Mouse (Mus musculus) midbrain, embryonic 15.5 days (tissue): ENCODE measurements around the gene Cyb5r3. TPM values are rescaled to one million over a fixed set of nuclear protein-coding genes. Genes with fewer than 3 reads are reported as not detected.

Experiments used
- ATAC-seq: fragments of 200-750 bp; cut with Nextera tagmentation; replicated peaks from 2 replicates; pipeline ENCODE4 v1.8.0; 2017; ENCODE audit warnings: moderate TSS enrichment
- H3K27ac ChIP-seq: fragments of 300-500 bp; sonication (generic); 2 replicates; pipeline ENCODE4 v1.5.1; 2015; ENCODE audit warnings: mild to moderate bottlenecking, inconsistent platforms
- H3K27me3 ChIP-seq: fragments of 300-500 bp; sonication (generic); replicated peaks from 2 replicates; pipeline ENCODE4 v1.6.1; 2015; ENCODE audit warnings: inconsistent platforms
- H3K36me3 ChIP-seq: fragments of 300-500 bp; sonication (generic); replicated peaks from 2 replicates; pipeline ENCODE4 v1.6.1; 2015; ENCODE audit warnings: inconsistent platforms
- H3K4me1 ChIP-seq: fragments of 300-500 bp; sonication (generic); 2 replicates; pipeline ENCODE4 v1.6.1; 2015; ENCODE audit warnings: inconsistent platforms
- H3K4me2 ChIP-seq: fragments of 300-500 bp; sonication (generic); 2 replicates; pipeline ENCODE4 v1.6.1; 2015; ENCODE audit warnings: inconsistent platforms, mild to moderate bottlenecking, moderate library complexity
- H3K4me3 ChIP-seq: fragments of 300-500 bp; sonication (generic); 2 replicates; pipeline ENCODE4 v1.5.1; 2015; ENCODE audit warnings: mild to moderate bottlenecking, inconsistent platforms
- H3K9ac ChIP-seq: fragments of 300-500 bp; sonication (generic); 2 replicates; pipeline ENCODE4 v1.6.1; 2015; ENCODE audit warnings: mild to moderate bottlenecking, inconsistent platforms
- H3K9me3 ChIP-seq: fragments of 300-500 bp; sonication (generic); 2 replicates; pipeline ENCODE4 v1.6.1; 2016; ENCODE audit warnings: inconsistent platforms
- WGBS: fragments of 180-500 bp; shearing (Covaris S2); methylation state at CpG from one replicate; pipeline ENCODE4 v1.1.7; 2015; ENCODE audit warnings: mixed read lengths; 5-methylcytosine and 5-hydroxymethylcytosine counted together
- polyA plus RNA-seq: library from polyadenylated mRNA; unstranded; fragments of >200 nt; fragmentation: Nextera tagmentation; extraction: Ambion mirVana; gene quantifications from 2 replicates; pipeline ENCODE4 v1.2.1, GENCODE M21; 2015

Cyb5r3 gene
- polyA plus RNA-seq, 1 experiment from 2014 or later = 122 TPM

DNA sequence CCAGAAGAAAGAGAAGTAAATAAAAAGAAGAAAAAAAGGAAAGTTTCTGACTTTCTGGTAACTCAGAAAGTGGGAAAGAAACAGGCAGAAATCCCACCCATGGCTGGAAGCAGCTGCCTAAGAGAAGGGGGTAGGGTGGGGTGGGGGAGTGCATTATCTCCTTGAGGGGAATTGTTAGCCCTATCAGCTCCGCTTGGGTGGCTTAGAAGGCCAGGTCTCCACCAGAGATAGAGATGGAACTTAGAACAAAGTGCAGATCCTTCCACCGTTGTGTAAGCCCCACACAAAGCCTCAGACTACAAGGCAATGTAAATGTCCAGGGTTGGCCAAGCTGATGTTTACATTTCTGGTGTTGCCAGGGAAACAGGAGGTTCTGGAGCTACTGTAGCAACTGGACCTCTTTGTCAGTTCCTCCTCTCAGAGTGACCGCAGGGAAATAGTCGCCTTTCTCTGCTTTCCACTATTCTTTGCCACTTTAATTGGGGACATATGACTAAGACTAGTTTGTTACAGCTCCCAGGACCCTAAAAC is 9.5 kb upstream of the Cyb5r3 start:
- no peaks in the 10 kb centered on the region for H3K27me3 ChIP-seq
- H3K9ac ChIP-seq = no peak overlapping the region
- no peak for ATAC-seq
- no peak overlapping the region for H3K4me3 ChIP-seq
- H3K9me3 ChIP-seq = no peaks in the 10 kb centered on the region
- H3K4me1 ChIP-seq = no peaks in the 10 kb centered on the region
- H3K27ac ChIP-seq = no peak overlapping the region
- H3K4me2 ChIP-seq = no peak overlapping the region
- WGBS = 46% methylated on average over 4 of the region's 4 CpGs
- no peaks in the 10 kb centered on the region for H3K36me3 ChIP-seq

GRCm38 (mm10) chr15:83180004-83180403 is 7.6 kb upstream of the Cyb5r3 start:
- H3K9ac ChIP-seq = no peak overlapping the region
- no peaks in the 10 kb centered on the region for H3K9me3 ChIP-seq
- ATAC-seq = no peak
- no peaks in the 10 kb centered on the region for H3K4me1 ChIP-seq
- H3K4me2 ChIP-seq = no peak overlapping the region
- no peaks in the 10 kb centered on the region for H3K36me3 ChIP-seq
- H3K27me3 ChIP-seq = no peaks in the 10 kb centered on the region
- H3K27ac ChIP-seq = no peak overlapping the region
- no peak overlapping the region for H3K4me3 ChIP-seq
- WGBS = 92% methylated on average over 6 of the region's 6 CpGs

DNA sequence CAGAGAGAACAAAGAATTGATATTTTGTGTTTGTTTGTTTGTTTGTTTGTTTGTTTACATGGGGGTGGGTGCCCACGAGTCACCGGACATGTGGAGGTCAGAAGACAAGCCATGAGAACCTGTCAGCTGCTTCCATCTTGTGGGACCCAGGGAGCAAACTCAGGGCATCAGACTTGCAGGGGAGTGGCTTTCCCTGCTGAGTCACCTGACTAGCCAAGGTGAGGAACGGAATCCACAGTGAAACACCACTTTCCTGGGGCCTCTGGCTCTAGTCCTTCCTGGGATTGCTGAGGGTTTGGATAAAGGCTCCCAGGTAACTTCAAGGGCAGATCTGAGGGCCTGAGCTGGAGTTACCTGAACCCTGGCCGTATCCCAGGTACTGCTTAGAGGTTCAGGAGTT is 4.3 kb upstream of the Cyb5r3 start:
- no peaks in the 10 kb centered on the region for H3K9me3 ChIP-seq
- WGBS = 93% methylated on average over 4 of the region's 4 CpGs
- no peaks in the 10 kb centered on the region for H3K27me3 ChIP-seq
- H3K9ac ChIP-seq = no peak overlapping the region
- no peaks in the 10 kb centered on the region for H3K36me3 ChIP-seq
- H3K4me2 ChIP-seq = no peak overlapping the region
- no peak for ATAC-seq
- H3K4me1 ChIP-seq = peaks cover 10% of the 10 kb centered on the region
- no peak overlapping the region for H3K4me3 ChIP-seq
- H3K27ac ChIP-seq = no peak overlapping the region

DNA sequence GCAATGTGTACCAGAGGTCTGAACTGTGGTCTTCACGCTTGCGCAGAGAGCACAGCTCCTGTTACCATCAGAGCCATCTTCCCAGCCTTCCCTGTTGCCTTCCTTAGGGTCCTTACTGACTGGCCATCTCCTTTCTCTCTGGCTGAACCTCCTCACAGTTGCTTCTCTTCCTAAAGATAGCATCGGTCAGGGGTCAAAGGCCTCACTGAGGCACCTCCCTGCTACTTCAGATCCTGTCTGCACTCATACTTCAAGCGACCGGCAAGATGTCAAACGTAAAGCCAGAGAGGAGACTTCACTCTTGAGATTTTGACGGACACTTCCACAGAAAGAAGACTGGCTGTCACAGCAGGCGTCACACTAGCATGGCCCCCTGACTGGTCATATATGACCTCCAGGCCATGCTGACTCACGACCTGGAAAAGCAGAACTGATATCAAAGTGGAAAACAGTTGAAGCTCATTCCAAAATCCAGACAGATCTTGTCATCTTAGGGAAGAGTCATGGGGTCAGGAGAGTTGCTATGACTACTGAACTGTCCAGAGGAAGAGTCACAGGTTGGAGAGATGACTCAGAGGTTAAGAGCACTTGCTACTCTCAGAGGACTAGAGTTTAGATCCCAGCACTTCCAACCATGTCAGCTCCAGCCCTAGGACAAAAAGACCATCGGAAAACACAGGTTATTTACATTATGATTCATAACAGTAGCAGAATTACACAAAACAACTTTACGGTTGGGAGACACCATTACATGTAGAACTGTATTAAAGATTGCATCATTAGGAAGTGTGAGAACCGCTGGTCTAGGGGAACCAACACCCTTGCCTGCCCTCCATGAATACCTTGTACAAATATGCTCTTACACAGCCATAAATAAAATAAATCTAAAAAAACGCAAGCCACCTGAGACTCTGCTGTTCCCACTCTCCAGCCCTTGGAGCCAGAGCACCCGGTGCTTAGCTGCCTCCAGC is 1.8 kb upstream of the Cyb5r3 start:
- Histone ChIP-seq H3K27ac (no peak overlapping the region), H3K4me2 (no peak overlapping the region), H3K9ac (no peak overlapping the region), H3K9me3 (no peaks in the 10 kb centered on the region), H3K27me3 (no peaks in the 10 kb centered on the region), H3K36me3 (no peaks in the 10 kb centered on the region), H3K4me1 (peaks cover 33% of the 10 kb centered on the region), H3K4me3 (no peak overlapping the region)
- WGBS = 92% methylated on average over 14 of the region's 14 CpGs
- ATAC-seq = no peak

- H3K4me2 ChIP-seq = peak overlapping the region; percentile 68
- peak overlapping the region; percentile 96 for H3K4me3 ChIP-seq
- H3K9me3 ChIP-seq = no peaks in the 10 kb centered on the region
- ATAC-seq = peak; percentile 98
- WGBS = under 1% methylated on average over 66 of the region's 67 CpGs
- H3K27ac ChIP-seq = peak overlapping the region; percentile 90
- H3K4me1 ChIP-seq = peaks cover 33% of the 10 kb centered on the region
- H3K9ac ChIP-seq = peak overlapping the region; percentile 92
- no peaks in the 10 kb centered on the region for H3K36me3 ChIP-seq
- no peaks in the 10 kb centered on the region for H3K27me3 ChIP-seq
Measured at GRCm38 (mm10) chr15:83171712-83172481, 495 bp downstream of the Cyb5r3 start.

- no peak for ATAC-seq
- 0 out of 2 replicates have a peak overlapping the region, but pooled peaks have one; percentile 90 for H3K27ac ChIP-seq
- H3K9me3 ChIP-seq = no peaks in the 10 kb centered on the region
- no peak overlapping the region; the same call in 1 of the 2 replicates for H3K9ac ChIP-seq
- no peaks in the 10 kb centered on the region for H3K27me3 ChIP-seq
- H3K36me3 ChIP-seq = no peaks in the 10 kb centered on the region
- H3K4me2 ChIP-seq = peak overlapping the region; percentile 68
- H3K4me1 ChIP-seq = peaks cover 33% of the 10 kb centered on the region
- WGBS = 50% methylated on average over 8 of the region's 8 CpGs
- peak overlapping the region; percentile 96 for H3K4me3 ChIP-seq
Measured at GRCm38 (mm10) chr15:83170956-83171659, 1.3 kb downstream of the Cyb5r3 start.

DNA sequence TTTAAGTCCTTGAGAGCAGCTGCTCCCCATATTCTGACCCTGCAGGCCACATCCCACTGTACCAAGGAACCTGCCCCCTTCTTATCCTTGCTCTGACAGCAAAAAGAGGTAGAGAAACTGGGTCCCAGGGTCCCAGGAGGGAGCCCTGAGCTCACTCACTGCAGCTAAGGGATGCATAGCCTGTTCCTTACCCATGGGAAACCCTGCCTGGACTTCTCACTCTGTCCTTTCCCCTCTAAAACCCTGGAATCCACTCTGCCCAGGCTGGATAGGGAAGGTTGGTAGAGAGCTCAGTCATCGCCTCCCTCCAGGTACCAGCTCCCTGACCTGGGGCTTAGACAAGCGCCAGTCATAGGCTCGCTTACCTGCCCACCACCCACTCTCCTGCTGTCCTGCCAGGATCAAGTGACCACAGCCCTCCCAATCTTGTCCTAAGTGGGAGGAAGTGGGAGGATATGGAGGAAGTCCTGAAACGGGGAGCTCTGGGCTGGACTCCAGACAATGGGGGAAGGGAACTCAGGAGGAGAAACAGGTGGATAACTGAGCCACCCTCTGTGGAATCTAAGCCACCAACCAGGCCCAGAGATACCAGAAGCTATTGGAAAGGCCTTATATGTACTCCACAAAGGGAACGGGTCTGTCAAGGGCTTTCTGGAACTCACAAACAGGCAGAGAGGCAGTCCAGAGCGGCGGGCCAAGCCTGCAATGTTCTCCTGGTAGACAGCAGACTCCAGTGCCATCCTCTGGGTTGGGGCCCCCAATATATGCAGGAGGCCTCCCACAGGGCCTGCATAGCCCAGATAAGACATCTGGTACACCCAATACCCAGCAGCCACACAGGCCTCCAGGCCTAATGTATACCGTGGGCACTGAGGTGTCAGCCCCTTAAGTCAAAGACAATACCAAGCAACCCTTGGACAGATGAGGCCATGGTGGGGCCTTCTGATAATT is 2.3 kb downstream of the Cyb5r3 start:
- Histone ChIP-seq H3K9ac (no peak overlapping the region), H3K4me1 (peaks cover 33% of the 10 kb centered on the region), H3K9me3 (no peaks in the 10 kb centered on the region), H3K27ac (no peak overlapping the region), H3K4me2 (no peak overlapping the region), H3K36me3 (no peaks in the 10 kb centered on the region), H3K4me3 (no peak overlapping the region), H3K27me3 (no peaks in the 10 kb centered on the region)
- 91% methylated on average over 8 of the region's 8 CpGs for WGBS
- ATAC-seq = no peak

GRCm38 (mm10) chr15:83168875-83169771 is 3.3 kb downstream of the Cyb5r3 start:
- no peak overlapping the region for H3K27ac ChIP-seq
- no peak overlapping the region for H3K4me2 ChIP-seq
- no peaks in the 10 kb centered on the region for H3K9me3 ChIP-seq
- WGBS = 78% methylated on average over 7 of the region's 7 CpGs
- H3K27me3 ChIP-seq = no peaks in the 10 kb centered on the region
- peaks cover 33% of the 10 kb centered on the region for H3K4me1 ChIP-seq
- no peak overlapping the region for H3K9ac ChIP-seq
- no peak overlapping the region for H3K4me3 ChIP-seq
- ATAC-seq = no peak
- H3K36me3 ChIP-seq = 0 out of 2 replicates have a peak, but pooled peaks cover 4% of the 10 kb centered on the region

GRCm38 (mm10) chr15:83168311-83168710 is 4.1 kb downstream of the Cyb5r3 start:
- Histone ChIP-seq H3K36me3 (0 out of 2 replicates have a peak, but pooled peaks cover 4% of the 10 kb centered on the region), H3K27ac (no peak overlapping the region), H3K9me3 (no peaks in the 10 kb centered on the region), H3K27me3 (no peaks in the 10 kb centered on the region), H3K4me1 (peaks cover 33% of the 10 kb centered on the region), H3K4me2 (no peak overlapping the region), H3K9ac (no peak overlapping the region), H3K4me3 (no peak overlapping the region)
- WGBS = 89% methylated on average over 3 of the region's 3 CpGs
- ATAC-seq = no peak

GRCm38 (mm10) chr15:83167550-83168065 is 4.8 kb downstream of the Cyb5r3 start:
- Histone ChIP-seq H3K9ac (no peak overlapping the region), H3K4me1 (peaks cover 26% of the 10 kb centered on the region), H3K27ac (no peak overlapping the region), H3K9me3 (no peaks in the 10 kb centered on the region), H3K36me3 (0 out of 2 replicates have a peak, but pooled peaks cover 4% of the 10 kb centered on the region), H3K4me3 (no peak overlapping the region), H3K27me3 (no peaks in the 10 kb centered on the region), H3K4me2 (no peak overlapping the region)
- no peak for ATAC-seq
- 95% methylated on average over 8 of the region's 8 CpGs for WGBS
